Mouse (Mus musculus) liver, postnatal 0 days (tissue): ENCODE measurements around the gene Stk32c.

Experiments used
- CTCF ChIP-seq: sonication (generic); IDR thresholded peaks from 2 replicates; pipeline ENCODE4 v1.5.1; 2016; ENCODE audit warnings: antibody characterized with exemption, low read depth
- EP300 ChIP-seq: IDR thresholded peaks from 2 replicates; pipeline ENCODE4 v1.6.1; 2016; ENCODE audit warnings: antibody characterized with exemption, low read depth, mild to moderate bottlenecking

DNA sequence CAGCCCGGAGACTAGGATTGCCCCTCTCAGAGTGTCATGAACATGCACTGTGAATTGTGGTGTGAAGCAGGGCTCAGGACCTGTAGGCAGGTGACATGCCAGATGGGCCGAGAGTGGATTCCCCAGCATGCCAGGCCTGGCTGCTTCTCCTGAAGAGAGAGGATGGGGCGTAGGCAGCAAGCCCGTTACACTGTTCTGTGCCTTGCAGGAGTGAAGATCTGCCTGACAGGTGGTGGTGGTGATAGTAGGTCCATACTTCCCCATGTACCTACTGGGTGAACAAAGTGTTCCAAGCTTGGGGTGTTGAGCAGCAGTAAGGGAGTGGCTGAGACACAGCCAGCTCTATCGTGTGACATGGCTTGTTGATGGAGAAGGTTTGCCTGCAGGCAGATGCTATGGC, 120.0 kb downstream of the Stk32c start:
- TF ChIP-seq CTCF (no peak), EP300 (no peak)
